Mouse (Mus musculus): ENCODE data around the gene Tsc22d1.
A peak's percentile ranks its signal among the peaks of the same experiment; 100 is the strongest.

Tsc22d1 gene

GRCm38 (mm10) chr14:76518217-76518616 lies 103.5 kb downstream of the Tsc22d1 start:
- DNase-seq (ENCODE audit: low read depth): no peak

GRCm38 (mm10) chr14:76520606-76521005 lies 105.8 kb downstream of the Tsc22d1 start:
- no peak for DNase-seq (ENCODE audit: low read depth)

DNA sequence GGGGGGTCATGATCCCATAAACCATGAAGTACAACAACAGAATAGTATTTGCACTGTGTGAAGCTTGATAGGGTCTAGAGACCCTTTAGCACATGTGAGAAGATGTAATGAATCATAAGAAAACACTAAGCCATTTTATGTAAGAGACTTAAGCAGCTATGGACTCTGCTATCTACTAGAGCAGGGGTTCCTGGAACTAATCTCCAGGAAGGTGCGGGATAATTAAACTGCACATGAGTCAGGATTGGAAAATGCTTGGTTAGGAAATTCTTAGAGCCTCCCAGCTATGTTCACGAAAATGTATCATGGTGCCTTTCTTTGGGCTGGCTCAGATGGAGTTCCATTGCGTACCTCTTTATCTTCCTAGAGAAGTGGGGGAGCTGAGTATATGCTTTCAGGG lies 106.5 kb downstream of the Tsc22d1 start:
- no peak for DNase-seq (ENCODE audit: low read depth)

DNA sequence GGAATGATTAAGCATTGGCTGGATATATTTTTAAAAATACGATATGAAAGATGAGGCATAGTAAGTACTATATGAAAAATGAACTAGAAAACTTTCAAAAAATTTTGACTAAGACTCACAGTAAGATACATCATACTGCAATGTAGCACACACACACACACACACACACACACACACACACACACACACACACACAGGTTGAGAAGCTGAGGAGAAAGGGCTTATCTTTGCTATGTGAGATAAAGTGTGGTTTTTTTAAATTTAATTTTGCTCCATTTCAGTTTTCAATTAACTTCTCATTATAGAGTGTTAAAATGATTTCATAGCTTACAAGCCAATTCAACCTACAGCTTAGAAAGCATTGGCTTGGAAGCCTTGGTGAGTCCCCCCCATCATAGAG lies 108.6 kb downstream of the Tsc22d1 start:
- no peak for DNase-seq (ENCODE audit: low read depth)

DNA sequence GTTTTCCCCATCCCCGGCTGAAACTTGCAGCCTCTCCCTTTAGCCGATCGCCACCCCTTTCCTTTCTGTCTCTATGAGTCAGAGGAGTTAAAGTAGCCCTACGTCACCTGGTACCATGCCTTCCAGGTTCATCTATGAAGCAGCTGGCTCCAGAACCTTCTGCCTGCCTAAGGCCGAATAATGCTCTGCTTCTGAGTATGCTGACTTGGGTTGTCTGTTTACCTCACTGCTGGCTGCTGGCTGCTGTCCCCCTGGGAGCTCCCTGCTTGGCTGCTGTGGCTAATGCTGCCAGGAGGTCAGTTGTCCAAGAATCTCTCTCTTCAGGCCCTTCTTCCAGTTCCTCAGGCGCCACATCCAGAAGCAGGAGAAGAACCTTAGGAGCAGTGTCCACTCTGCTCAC lies 111.7 kb downstream of the Tsc22d1 start:
- DNase-seq (ENCODE audit: low read depth): no peak

- no peak for DNase-seq (ENCODE audit: low read depth)
These were observed 112.4 kb downstream of the Tsc22d1 start for GRCm38 (mm10) chr14:76527030-76527719.

- no peak for DNase-seq (ENCODE audit: low read depth)
These were observed 113.1 kb downstream of the Tsc22d1 start for GRCm38 (mm10) chr14:76527758-76528313.

DNA sequence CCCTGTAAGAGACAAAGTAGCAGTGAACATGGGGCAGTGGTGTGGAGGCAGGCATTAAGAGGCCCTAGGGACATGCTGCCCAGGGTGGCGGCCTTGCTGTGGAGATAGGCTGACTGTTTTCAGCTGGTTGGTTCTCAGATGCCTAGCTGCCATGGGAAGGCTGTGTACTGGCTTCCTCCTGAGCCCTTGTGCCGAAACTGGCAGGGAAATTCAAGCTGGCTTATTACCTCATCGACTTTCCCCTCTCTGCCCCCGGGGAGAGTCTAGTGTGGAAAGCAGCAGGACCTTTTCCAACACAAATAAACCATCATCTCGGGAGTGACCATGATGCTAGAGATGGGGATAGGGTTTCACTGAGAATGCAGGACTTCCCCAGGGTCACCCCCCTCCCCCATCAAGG lies 113.9 kb downstream of the Tsc22d1 start:
- no peak for DNase-seq (ENCODE audit: low read depth)

DNA sequence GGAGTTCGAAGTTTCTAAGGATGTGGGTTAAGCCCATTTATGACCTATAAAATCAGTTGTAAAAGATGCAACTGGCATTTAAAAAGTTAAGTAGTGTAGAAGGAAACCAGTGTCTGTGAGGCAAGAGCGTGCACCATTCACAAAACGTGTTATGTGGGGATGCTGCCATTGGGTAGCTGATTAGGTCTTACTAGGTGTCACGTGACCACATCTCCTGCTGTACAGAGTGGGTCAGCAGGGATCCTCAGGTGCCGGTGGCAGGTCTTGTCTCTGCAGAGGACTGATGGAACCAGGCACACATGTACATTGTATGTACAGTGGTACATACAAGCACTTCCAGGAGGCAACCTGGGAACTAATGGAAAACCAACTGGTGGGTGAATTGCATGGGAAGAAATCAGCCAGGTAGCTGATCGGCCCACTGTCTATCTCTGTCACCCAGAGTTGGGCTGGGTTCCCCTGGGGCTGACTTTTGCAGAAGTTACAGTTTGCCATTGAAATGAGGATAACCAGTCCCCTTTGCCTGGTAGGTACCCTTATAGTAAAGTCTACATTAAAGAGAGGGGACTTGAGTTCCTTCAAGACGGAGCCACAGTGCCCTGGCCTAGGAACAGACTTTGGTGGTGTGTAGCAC lies 116.4 kb downstream of the Tsc22d1 start:
- no peak for DNase-seq (ENCODE audit: low read depth)

- peak; percentile 43 for DNase-seq (ENCODE audit: low read depth)
These were observed 117.8 kb downstream of the Tsc22d1 start for GRCm38 (mm10) chr14:76532257-76533169.

DNA sequence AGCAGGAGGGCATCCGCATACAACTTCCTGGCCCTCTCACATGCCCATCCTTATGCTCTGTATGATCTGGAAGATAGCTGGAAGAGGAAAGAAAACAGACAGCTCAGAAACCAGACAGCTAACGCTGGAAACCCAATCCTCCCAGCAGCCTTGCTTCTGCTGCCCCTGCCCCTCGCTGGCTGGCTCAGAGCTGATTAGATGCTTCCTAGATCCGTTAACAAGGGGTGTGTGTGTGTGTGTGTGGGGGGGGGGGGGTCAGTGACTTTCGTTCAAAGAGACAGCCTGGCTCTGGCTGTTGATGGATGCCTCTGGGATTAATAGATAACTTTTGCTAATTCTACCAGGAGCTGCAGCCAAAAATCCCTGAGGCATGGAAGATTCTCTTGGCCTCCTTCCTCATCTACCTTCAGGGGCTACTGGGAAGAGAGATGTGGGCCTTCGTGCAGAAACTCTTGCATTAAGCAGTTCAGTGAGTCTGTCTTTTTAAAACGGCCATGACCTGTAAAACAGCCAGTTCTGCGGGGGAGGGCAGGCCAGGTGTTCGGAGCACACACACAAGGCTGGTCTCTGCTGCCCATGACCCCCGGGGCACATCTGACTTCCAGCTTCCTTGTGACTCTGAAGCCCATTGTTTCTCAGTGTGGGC lies 118.5 kb downstream of the Tsc22d1 start:
- DNase-seq (ENCODE audit: low read depth): no peak

DNA sequence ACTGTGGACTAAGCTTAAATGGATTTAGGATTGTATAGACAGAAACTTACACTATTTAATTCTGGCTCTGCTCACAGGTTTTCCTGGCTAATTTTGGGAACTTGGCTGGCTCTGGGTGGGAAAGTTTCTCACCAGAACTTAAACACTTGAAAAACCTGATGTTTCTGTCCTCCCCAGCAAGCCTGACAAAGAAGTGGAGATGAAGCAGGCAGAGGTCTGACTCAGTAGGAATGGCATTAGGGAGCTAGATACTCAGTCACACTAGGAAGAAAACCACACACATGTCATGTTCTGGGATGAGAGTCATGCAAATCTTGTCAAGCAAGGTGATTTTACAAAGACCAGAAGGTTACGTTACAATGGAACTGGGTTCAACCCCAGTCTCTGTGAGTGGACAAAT lies 120.3 kb downstream of the Tsc22d1 start:
- DNase-seq (ENCODE audit: low read depth): no peak

- no peak for DNase-seq (ENCODE audit: low read depth)
These were observed 122.2 kb downstream of the Tsc22d1 start for GRCm38 (mm10) chr14:76536921-76537320.

- DNase-seq (ENCODE audit: low read depth): no peak
These were observed 125.4 kb downstream of the Tsc22d1 start for GRCm38 (mm10) chr14:76540005-76540670.

DNA sequence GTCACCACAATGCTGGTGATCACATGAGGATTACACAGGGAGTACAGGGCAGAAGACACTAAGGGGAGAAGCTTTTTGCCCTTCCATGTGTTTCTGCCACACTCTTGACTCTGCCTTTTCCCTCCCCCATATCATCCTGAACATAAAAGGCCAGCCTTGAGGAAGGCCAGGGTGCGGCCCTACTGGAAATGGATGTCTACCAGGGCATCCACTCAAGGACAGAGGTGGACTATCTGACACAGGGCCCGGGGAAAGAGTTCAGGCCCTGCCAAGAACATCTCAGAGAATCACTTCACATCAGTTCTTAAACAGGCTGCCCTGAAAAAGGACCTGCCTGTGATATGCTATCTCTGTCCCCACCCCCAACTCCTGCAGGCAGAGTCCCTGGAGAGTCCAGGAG lies 126.6 kb downstream of the Tsc22d1 start:
- DNase-seq (ENCODE audit: low read depth): no peak

DNA sequence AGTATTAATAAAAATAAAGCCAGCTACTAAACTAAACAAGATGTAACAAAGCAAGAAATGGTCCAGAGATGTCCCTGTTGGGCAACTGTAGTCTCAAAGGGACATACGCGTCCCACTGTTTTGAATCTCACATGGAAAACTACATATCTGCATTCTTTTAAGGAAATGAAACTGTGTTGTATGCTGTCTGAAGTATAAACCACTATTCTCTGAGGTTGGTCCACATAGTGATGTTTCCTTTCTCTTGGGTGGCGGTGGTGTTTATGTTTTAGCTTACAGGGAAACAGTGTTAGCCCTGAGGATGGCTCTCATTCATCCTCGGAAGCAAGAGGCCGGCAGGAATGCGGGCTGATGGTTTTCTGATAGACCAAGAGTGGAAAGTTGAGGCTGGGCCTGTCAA lies 129.4 kb downstream of the Tsc22d1 start:
- no peak for DNase-seq (ENCODE audit: low read depth)

DNA sequence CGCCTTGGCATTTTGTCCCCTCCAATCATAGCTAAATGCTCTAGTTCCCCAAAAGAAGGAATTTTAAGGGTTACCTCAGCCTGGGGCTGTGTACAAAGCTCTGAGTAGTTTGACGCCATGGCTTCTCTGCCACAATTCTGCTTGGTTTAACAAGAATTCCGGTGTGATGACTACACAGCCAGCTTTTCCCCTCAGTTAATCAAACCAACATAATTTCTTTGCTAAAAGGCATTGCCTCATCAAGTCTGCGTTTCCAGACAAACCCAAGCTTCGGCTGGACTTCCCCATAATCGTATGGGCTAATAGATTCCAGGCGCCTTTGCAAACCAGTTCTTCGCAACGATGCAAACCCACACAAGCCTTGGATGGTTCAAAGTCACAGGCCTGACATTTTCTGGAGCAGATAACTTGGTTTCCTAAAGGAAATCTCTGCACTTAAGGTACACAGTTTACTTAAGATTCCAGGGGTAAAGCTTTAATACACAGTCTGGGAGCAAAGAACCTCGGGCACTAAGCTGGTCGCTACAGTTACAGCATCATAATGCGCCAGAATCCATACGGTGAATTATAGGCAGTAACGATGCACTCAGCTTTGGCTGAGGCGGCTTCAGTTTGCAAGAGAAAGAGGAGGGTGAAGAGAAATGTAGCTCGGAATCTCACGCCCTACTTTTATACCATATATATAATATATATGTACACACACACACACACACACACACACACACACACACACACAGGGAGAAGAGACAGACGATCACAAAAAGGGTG lies 140.7 kb downstream of the Tsc22d1 start:
- DNase-seq (ENCODE audit: low read depth): no peak

DNA sequence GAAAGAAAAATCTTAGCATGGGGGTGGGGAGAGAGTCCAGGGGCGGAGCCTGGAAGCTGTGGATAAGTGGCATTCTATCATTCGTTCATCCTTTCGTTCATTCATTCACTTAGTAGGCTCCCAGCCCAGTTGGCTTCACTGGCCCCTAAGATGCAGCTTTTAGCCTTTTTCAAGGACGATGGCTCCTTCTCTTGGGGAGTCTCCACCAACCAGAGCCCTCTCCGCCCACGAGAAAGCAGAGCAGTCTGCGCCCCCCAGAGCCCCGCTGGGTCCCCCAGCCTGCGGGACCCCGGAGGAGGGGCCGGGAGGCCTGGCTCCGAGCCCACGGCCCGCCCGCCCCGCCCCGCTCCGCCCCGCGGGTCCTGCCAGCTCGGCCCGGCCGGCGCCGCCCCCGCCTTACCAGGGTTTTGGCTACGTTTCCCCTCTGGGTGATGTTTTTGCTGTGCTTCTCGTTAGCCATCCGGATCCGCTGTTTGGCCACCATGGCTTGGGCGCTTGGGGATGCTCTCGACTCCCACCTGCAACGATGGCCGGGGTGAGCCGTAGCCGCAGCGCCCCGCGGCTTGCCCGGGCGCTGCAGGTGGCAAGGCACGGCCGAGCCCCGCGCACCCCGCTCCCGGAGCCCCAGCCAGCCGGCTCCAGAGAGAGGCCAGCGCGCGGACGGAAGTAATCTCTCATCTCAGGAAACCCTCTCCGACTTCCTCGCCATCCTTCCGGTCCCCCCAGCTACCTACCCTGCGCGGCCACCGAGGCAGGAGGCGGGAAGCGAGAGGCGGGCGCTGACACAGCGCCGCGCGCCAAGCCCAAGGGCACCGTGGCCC lies 141.5 kb downstream of the Tsc22d1 start:
- no peak for DNase-seq (ENCODE audit: low read depth)

DNA sequence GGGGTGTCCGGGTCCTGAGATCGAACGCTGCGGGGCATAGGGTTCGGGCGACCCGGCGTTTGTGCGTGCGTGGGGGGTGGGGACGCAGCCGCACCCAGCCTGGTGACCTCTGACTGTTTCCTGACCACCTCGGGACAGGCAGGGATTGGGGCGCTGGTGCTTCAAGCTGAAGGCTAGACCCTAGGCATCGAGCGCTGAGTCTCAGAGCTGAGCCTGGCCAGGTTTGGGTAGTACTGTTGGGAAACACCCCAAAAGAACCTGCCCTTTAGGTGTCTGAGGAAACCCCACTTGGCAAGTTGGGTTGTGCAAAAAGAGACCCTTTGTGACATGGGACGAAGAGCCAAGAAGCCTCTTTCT lies 142.1 kb downstream of the Tsc22d1 start, which contains the start of gene Serp2:
Gene Serp2 (minus strand): TSS at position 38 of the 357 bp plus-strand sequence.
- no peak for DNase-seq (ENCODE audit: low read depth)

Measured in c-Kit-positive CD71-negative TER-119-negative erythroid progenitor cells, embryonic 14.5 days (primary cell).